Mouse (Mus musculus): Measurements from ENCODE around the gene Rhbdf2.

The Rhbdf2 gene

GRCm38 (mm10) chr11:116626299-116627071 lies at the start of gene Rhbdf2:
Gene Rhbdf2 (minus strand): TSS chr11:116627019.
- CTCF ChIA-PET: interaction anchor here (0.5 to 7.3 kb wide), 54 partner anchors 9 to 488 kb away, joined by 3 to 57 read pairs (median 5); partner anchors contain the start of genes Aanat (in 2 of the 4), Cygb (in 1 of the 4), Mrpl38 (in 1 of the 4) and Prcd (in 1 of the 4)
- POLR2A ChIA-PET: interaction anchor here in 3 of 4 experiments (0.6 to 8.8 kb wide), 21 partner anchors 10 to 602 kb away, joined by 3 to 71 read pairs (median 11); partner anchors contain the start of genes Aanat (in 1 of the 3), Jmjd6 (in 1 of the 3), Mettl23 (in 1 of the 3) and Srsf2 (in 1 of the 3)

DNA sequence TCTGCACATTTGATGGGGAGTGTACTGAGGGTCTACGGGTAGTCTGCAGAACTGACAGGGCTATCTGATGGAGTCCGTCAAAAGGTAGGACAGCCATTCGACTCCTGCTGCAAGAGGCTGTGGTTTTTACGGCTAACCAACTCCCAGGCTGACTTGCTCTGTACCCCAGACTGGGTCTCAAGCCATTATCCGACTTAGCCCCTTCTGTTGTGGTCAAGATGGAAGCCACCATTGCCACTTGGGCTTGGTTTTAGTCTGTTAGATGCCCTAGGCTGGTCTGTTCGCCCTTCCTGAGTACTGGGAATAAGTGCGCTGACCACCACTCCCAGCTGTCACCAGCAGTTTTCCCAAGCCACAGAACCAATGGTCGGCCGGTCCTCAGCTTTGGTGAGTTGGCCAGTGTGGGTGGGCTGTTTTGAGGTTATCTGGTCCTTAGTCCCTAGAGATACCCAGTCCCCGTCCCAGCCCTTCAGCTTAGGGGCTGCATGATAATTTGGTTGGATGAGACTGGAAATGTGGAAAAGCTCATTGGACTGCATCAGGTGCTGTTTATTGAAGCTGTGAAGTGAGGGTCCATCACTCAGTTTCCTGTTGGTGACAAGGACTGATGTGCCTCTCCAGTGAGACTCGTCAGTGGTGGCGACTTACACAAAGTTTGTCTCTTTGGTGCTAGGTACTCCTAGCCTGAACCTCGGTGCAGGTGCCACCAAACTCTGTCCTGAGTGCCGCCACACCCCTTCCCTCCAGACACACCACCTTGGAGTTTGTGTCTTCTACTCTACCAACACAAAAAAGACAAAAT lies 49.6 kb upstream of the Rhbdf2 start:
- CTCF ChIA-PET: interaction anchor here in 3 of 4 experiments (0.5 to 1.3 kb wide), 4 partner anchors 14 to 1605 kb away, joined by 3 read pairs; no protein-coding TSS in a partner anchor
- POLR2A ChIA-PET: interaction anchor here (0.6 to 13.3 kb wide), 33 partner anchors 8 to 664 kb away, joined by 3 to 213 read pairs (median 5); partner anchors contain the start of genes Cygb (in 1 of the 4), Galk1 (in 1 of the 4), Jmjd6 (in 1 of the 4) and Mettl23 (in 1 of the 4)

GRCm38 (mm10) chr11:116675429-116675828 lies 48.6 kb upstream of the Rhbdf2 start:
- ChIA-PET POLR2A (interaction anchor here in 3 of 4 experiments (0.6 to 13.3 kb wide), 17 partner anchors 9 to 241 kb away, joined by 3 to 213 read pairs (median 6); partner anchors contain the start of genes Srsf2 (in 2 of the 3), Cygb (in 1 of the 3), Mfsd11 (in 1 of the 3) and Prcd (in 1 of the 3)), CTCF (interaction anchor here in 2 of 4 experiments (0.6 kb wide), 2 partner anchors 9 to 14 kb away, joined by 3 read pairs; no protein-coding TSS in a partner anchor)

DNA sequence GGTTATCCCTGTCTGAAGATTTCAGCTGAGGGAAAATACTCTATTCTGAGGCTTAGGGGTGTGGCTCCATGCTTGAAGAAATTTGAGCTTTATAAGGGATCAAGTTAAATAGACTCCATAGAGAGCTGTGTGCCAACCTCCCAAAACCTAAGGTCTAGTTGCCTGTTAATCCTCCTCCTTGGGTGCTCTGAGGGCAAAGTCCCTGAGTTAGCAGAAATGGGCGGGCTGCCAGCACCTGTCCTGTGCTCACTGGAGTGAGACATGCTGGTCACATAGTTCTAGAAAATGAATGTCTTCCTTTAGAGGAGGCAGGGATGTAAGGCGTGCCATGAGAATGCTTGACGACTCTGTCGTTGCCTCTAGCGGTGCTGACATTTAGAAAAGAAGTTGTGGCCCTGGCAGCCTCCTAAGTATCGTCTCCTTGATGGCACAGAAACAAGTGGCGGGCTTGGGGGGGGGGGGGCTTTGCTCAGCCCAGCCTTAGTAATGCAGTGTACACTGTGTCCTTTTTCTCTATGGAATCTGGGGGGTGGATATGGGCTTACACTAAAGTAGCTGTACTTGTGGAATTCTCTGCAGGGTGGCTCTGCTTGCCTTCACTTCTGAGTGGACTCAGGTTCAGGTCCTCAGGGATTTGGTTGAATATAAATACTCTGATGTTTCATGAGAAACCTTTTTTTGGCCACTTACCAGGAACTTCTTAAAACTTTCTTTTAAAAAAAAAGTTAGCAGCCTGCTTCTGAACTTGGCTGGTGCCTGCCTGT lies 48.0 kb upstream of the Rhbdf2 start:
- ChIA-PET POLR2A (interaction anchor here (0.6 to 13.3 kb wide), 36 partner anchors 8 to 1356 kb away, joined by 3 to 213 read pairs (median 4); partner anchors contain the start of genes Cygb (in 2 of the 4), Mfsd11 (in 2 of the 4), Prcd (in 2 of the 4) and Srsf2 (in 2 of the 4)), CTCF (interaction anchor here in 2 of 4 experiments (0.5 to 0.6 kb wide), 2 partner anchors 9 to 133 kb away, joined by 3 to 4 read pairs; no protein-coding TSS in a partner anchor)

- POLR2A ChIA-PET: interaction anchor here (0.9 to 13.3 kb wide), 44 partner anchors 8 to 647 kb away, joined by 3 to 213 read pairs (median 4); partner anchors contain the start of genes Cygb (in 2 of the 4), Jmjd6 (in 1 of the 4), Mettl23 (in 1 of the 4) and Mfsd11 (in 1 of the 4)
- CTCF ChIA-PET: interaction anchor here in 2 of 4 experiments (0.7 to 1.7 kb wide), 3 partner anchors 16 to 135 kb away, joined by 3 to 7 read pairs (median 3); no protein-coding TSS in a partner anchor
Measured at GRCm38 (mm10) chr11:116673410-116673809, 46.6 kb upstream of the Rhbdf2 start.

DNA sequence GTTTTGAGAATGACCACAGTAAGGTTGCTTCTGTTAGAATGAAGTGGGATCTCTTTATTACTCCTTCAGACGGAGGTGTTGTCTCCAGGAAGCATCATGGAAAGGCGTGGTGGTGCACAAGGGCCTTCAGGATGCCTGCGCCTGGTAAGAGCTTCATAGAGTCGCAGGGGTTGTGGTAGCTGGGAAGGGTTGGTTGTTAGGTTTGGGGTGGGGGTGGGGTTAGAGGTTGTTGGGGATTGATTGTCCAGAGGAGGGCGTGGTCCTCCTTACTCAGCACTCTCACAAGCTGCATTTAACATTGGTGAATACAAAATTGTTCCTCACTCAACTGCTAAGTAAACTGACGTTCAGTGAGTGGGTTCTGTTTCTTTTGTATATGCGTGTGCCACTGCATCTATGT lies 45.8 kb upstream of the Rhbdf2 start:
- ChIA-PET CTCF (interaction anchor here in 3 of 4 experiments (0.5 to 1.7 kb wide), 12 partner anchors 8 to 1735 kb away, joined by 3 to 7 read pairs (median 3); partner anchors contain the start of gene Cygb (in 2 of the 3)), POLR2A (interaction anchor here (0.6 to 13.3 kb wide), 66 partner anchors 8 to 1296 kb away, joined by 3 to 213 read pairs (median 4); partner anchors contain the start of genes Cygb (in 2 of the 4), Prcd (in 2 of the 4), Aanat (in 1 of the 4) and Jmjd6 (in 1 of the 4))

- CTCF ChIA-PET: interaction anchor here (0.5 to 4.4 kb wide), 42 partner anchors 9 to 1736 kb away, joined by 3 to 51 read pairs (median 6); partner anchors contain the start of genes Cygb (in 2 of the 4), Aanat (in 1 of the 4) and Prcd (in 1 of the 4)
- POLR2A ChIA-PET: interaction anchor here (0.6 to 13.3 kb wide), 86 partner anchors 9 to 1297 kb away, joined by 3 to 213 read pairs (median 5); partner anchors contain the start of genes Cygb (in 2 of the 4), Prcd (in 2 of the 4), Aanat (in 1 of the 4) and Jmjd6 (in 1 of the 4)
Measured at GRCm38 (mm10) chr11:116671845-116672434, 45.1 kb upstream of the Rhbdf2 start.

- CTCF ChIA-PET: interaction anchor here (0.6 to 4.4 kb wide), 70 partner anchors 9 to 1015 kb away, joined by 3 to 51 read pairs (median 5); partner anchors contain the start of genes Prcd (in 3 of the 4), Cygb (in 2 of the 4), Aanat (in 1 of the 4) and Prpsap1 (in 1 of the 4)
- POLR2A ChIA-PET: interaction anchor here (0.7 to 13.3 kb wide), 70 partner anchors 9 to 1298 kb away, joined by 3 to 213 read pairs (median 4); partner anchors contain the start of genes Prcd (in 3 of the 4), Cygb (in 2 of the 4), Mfsd11 (in 1 of the 4) and Rhbdf2 (in 1 of the 4)
Measured at GRCm38 (mm10) chr11:116671112-116671844, 44.5 kb upstream of the Rhbdf2 start.

DNA sequence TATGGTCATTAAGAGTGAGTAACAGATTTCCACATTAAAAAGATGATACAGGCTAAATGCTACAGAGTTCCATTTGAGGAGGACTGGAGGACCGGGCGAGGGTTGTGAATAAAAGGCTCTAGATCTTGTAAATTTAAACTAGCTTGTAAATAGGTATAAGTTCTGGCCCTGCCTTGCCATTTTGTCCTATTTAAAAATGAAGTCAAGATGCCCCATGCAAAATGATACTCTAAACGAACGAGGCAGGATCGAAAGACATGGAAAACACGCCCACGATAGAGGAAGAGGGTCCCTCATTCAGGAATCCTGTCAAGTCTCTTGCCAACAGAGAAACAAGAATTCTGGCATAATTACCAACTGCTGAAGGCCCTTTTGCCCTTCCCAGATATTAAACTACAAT lies 43.6 kb upstream of the Rhbdf2 start:
- CTCF ChIA-PET: interaction anchor here (0.6 to 4.4 kb wide), 59 partner anchors 8 to 677 kb away, joined by 3 to 51 read pairs (median 5); partner anchors contain the start of genes Prcd (in 2 of the 4), Aanat (in 1 of the 4), Cygb (in 1 of the 4) and Prpsap1 (in 1 of the 4)
- POLR2A ChIA-PET: interaction anchor here (0.6 to 13.3 kb wide), 38 partner anchors 8 to 513 kb away, joined by 3 to 213 read pairs (median 7); partner anchors contain the start of genes Prcd (in 3 of the 4), Cygb (in 2 of the 4), Mfsd11 (in 1 of the 4) and Rhbdf2 (in 1 of the 4)

DNA sequence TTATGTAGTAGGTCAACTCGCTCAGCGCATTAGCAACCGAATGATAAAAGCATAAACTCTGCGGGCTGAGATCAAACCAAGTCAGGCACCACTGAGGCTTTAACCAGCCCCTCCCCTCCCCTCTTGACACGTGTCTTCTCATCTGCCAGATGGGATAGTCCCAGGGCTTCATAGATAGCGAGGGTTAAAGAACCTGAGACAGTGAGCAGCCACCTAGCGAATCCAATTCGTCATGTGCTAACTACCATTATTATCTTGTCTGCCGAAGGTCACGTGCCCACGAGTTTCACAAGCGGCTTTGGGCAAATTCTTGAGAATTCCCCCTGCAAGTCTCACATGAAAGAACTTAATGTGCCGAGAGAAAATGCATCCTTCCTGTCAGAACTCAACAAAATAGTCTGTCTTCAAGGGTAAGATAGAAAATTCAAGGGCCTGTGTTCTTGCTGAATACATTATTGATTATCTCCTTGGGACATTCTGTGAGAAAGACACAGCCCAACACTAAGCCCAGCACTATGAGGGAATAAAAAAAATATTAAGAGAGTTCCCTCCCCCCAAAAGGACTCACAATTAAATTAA lies 43.1 kb upstream of the Rhbdf2 start:
- POLR2A ChIA-PET: interaction anchor here (0.6 to 10.1 kb wide), 11 partner anchors 11 to 77 kb away, joined by 3 to 178 read pairs (median 9); partner anchors contain the start of genes Cygb (in 1 of the 4) and Prcd (in 1 of the 4)
- CTCF ChIA-PET: interaction anchor here (0.9 to 4.4 kb wide), 10 partner anchors 11 to 215 kb away, joined by 3 to 51 read pairs (median 4); partner anchors contain the start of gene Cygb (in 1 of the 4)

- ChIA-PET CTCF (interaction anchor here in 3 of 4 experiments (0.5 to 4.4 kb wide), 10 partner anchors 10 to 443 kb away, joined by 3 to 51 read pairs (median 4); partner anchors contain the start of gene Cygb (in 1 of the 3)), POLR2A (interaction anchor here in 2 of 4 experiments (0.6 to 10.1 kb wide), 12 partner anchors 11 to 83 kb away, joined by 3 to 178 read pairs (median 4); partner anchors contain the start of genes Prcd (in 2 of the 2), Aanat (in 1 of the 2) and Cygb (in 1 of the 2))
Measured at GRCm38 (mm10) chr11:116669316-116669715, 42.5 kb upstream of the Rhbdf2 start.

- CTCF ChIA-PET: interaction anchor here in 3 of 4 experiments (0.5 to 4.4 kb wide), 9 partner anchors 10 to 442 kb away, joined by 3 to 51 read pairs (median 4); partner anchors contain the start of gene Cygb (in 1 of the 3)
- POLR2A ChIA-PET: interaction anchor here in 2 of 4 experiments (0.6 to 10.1 kb wide), 14 partner anchors 8 to 82 kb away, joined by 3 to 178 read pairs (median 4); partner anchors contain the start of genes Prcd (in 2 of the 2), Aanat (in 1 of the 2) and Cygb (in 1 of the 2)
Measured at GRCm38 (mm10) chr11:116668839-116669238, 42.0 kb upstream of the Rhbdf2 start.

DNA sequence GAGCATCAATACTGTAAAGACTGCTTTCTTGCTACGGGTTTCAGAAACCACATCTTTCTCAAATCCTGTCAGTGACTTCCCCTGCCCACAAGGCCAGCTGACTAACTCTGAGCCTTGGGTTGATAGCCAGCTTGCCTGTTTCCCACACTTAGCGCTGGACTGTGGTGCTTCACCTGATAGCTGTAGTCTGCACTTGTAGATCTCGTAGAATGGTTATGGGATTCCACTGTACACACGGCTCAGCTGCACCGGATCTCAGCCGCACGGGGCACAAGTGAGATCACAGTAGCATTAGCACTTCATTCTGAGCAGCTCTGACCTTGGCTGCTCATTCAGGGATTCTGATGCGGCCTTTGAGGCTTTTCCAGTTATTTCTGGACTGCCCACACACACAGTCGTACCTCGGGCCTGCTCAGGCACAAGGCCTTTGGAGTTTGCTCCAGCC lies 41.6 kb upstream of the Rhbdf2 start:
- POLR2A ChIA-PET: interaction anchor here in 2 of 4 experiments (0.7 to 10.1 kb wide), 12 partner anchors 9 to 82 kb away, joined by 3 to 178 read pairs (median 4); partner anchors contain the start of genes Aanat (in 1 of the 2), Cygb (in 1 of the 2) and Prcd (in 1 of the 2)

More for the DNA sequence above, 41.6 kb upstream of the Rhbdf2 start:
- CTCF ChIA-PET: interaction anchor here in 3 of 4 experiments (0.8 to 4.4 kb wide), 7 partner anchors 11 to 442 kb away, joined by 3 to 51 read pairs (median 4); no protein-coding TSS in a partner anchor

Data from embryonic stem cell, embryonic (primary cell).